Mouse (Mus musculus): ENCODE results near the gene Rab42.

Gene Rab42

GRCm38 (mm10) chr4:132302939-132303479, at the start of gene Rab42:
TSS of gene Rab42 (minus strand) at chr4:132303385.
- CTCF ChIA-PET: interaction anchor here (0.8 kb wide), 1 partner anchor 274 kb away, joined by 4 read pairs; no protein-coding TSS in a partner anchor

- CTCF ChIA-PET: no interaction called here
Measured at GRCm38 (mm10) chr4:132352739-132353138, 49.6 kb upstream of the Rab42 start.

- CTCF ChIA-PET: no interaction called here
Measured at GRCm38 (mm10) chr4:132351401-132351800, 48.2 kb upstream of the Rab42 start.

- CTCF ChIA-PET: no interaction called here
Measured at GRCm38 (mm10) chr4:132350854-132351253, 47.7 kb upstream of the Rab42 start.

- CTCF ChIA-PET: no interaction called here
Measured at GRCm38 (mm10) chr4:132350123-132350740, 47.0 kb upstream of the Rab42 start.

- CTCF ChIA-PET: interaction anchor here (0.6 kb wide), 1 partner anchor 44 kb away, joined by 3 read pairs; no protein-coding TSS in a partner anchor
Measured at GRCm38 (mm10) chr4:132349495-132350122, 46.4 kb upstream of the Rab42 start.

- CTCF ChIA-PET: interaction anchor here (0.8 kb wide), 2 partner anchors 46 to 517 kb away, joined by 6 to 7 read pairs; no protein-coding TSS in a partner anchor
Measured at GRCm38 (mm10) chr4:132346661-132347060, 43.5 kb upstream of the Rab42 start.

GRCm38 (mm10) chr4:132346261-132346660, 43.1 kb upstream of the Rab42 start:
- CTCF ChIA-PET: interaction anchor here (0.8 kb wide), 2 partner anchors 45 to 517 kb away, joined by 6 to 7 read pairs; no protein-coding TSS in a partner anchor

- CTCF ChIA-PET: interaction anchor here (0.5 kb wide), 1 partner anchor 783 kb away, joined by 10 read pairs; no protein-coding TSS in a partner anchor
Measured at GRCm38 (mm10) chr4:132345843-132346212, 42.6 kb upstream of the Rab42 start.

- CTCF ChIA-PET: interaction anchor here (0.5 kb wide), 1 partner anchor 783 kb away, joined by 10 read pairs; no protein-coding TSS in a partner anchor
Measured at GRCm38 (mm10) chr4:132345135-132345842, 42.1 kb upstream of the Rab42 start.

GRCm38 (mm10) chr4:132344403-132345134, 41.4 kb upstream of the Rab42 start:
- CTCF ChIA-PET: interaction anchor here (0.5 kb wide), 1 partner anchor 16 kb away, joined by 3 read pairs; no protein-coding TSS in a partner anchor

- CTCF ChIA-PET: no interaction called here
Measured at GRCm38 (mm10) chr4:132341451-132341850, 38.3 kb upstream of the Rab42 start.

GRCm38 (mm10) chr4:132338943-132339342, 35.8 kb upstream of the Rab42 start:
- CTCF ChIA-PET: no interaction called here

GRCm38 (mm10) chr4:132332880-132333279, 29.7 kb upstream of the Rab42 start:
- CTCF ChIA-PET: no interaction called here

GRCm38 (mm10) chr4:132331960-132332359, 28.8 kb upstream of the Rab42 start:
- CTCF ChIA-PET: interaction anchor here (0.7 kb wide), 1 partner anchor 95 kb away, joined by 3 read pairs; no protein-coding TSS in a partner anchor

- CTCF ChIA-PET: interaction anchor here (0.6 kb wide), 1 partner anchor 311 kb away, joined by 3 read pairs; no protein-coding TSS in a partner anchor
Measured at GRCm38 (mm10) chr4:132329835-132330354, 26.7 kb upstream of the Rab42 start.

GRCm38 (mm10) chr4:132329115-132329834, 26.1 kb upstream of the Rab42 start, which contains the start of gene Trnau1ap:
TSS of gene Trnau1ap (minus strand) at chr4:132329538.
- CTCF ChIA-PET: interaction anchor here (0.6 kb wide), 1 partner anchor 312 kb away, joined by 3 read pairs; no protein-coding TSS in a partner anchor

GRCm38 (mm10) chr4:132328391-132328982, 25.3 kb upstream of the Rab42 start:
- CTCF ChIA-PET: interaction anchor here (0.6 kb wide), 1 partner anchor 58 kb away, joined by 3 read pairs; no protein-coding TSS in a partner anchor

- CTCF ChIA-PET: no interaction called here
Measured at GRCm38 (mm10) chr4:132326481-132326880, 23.3 kb upstream of the Rab42 start.

- CTCF ChIA-PET: no interaction called here
Measured at GRCm38 (mm10) chr4:132315711-132316110, 12.5 kb upstream of the Rab42 start.

Data from spleen, embryonic (tissue).